Mouse (Mus musculus) heart, embryonic 15.5 days (tissue): ENCODE measurements around the gene Sdf2l1. TPM values are rescaled to one million over a fixed set of nuclear protein-coding genes. Genes with fewer than 3 reads are reported as not detected.
"Not testable (repeated sequence)": the region's sequence is repeated elsewhere in the genome, so short reads cannot be mapped to it uniquely, and the experiment has no call there.

Experiments
- ATAC-seq: fragments of 200-750 bp; cut with Nextera tagmentation; replicated peaks from 2 replicates; pipeline ENCODE4 v1.8.0; 2017; ENCODE audit warnings: low read depth, moderate TSS enrichment; ENCODE audit not compliant: insufficient number of reproducible peaks, insufficient read depth, low FRiP score
- H3K27ac ChIP-seq: fragments of 300-500 bp; sonication (generic); 2 replicates; pipeline ENCODE4 v1.5.1; 2015; ENCODE audit warnings: mild to moderate bottlenecking, inconsistent platforms
- H3K27me3 ChIP-seq: fragments of 300-500 bp; sonication (generic); 2 replicates; pipeline ENCODE4 v1.6.1; 2015; ENCODE audit warnings: inconsistent platforms
- H3K36me3 ChIP-seq: fragments of 300-500 bp; sonication (generic); 2 replicates; pipeline ENCODE4 v1.6.1; 2015; ENCODE audit warnings: mild to moderate bottlenecking, inconsistent platforms
- H3K4me1 ChIP-seq: fragments of 300-500 bp; sonication (generic); replicated peaks from 2 replicates; pipeline ENCODE4 v1.6.1; 2015; ENCODE audit warnings: inconsistent platforms
- H3K4me2 ChIP-seq: fragments of 300-500 bp; sonication (generic); 2 replicates; pipeline ENCODE4 v1.6.1; 2015; ENCODE audit warnings: inconsistent platforms, mild to moderate bottlenecking, moderate library complexity
- H3K4me3 ChIP-seq: fragments of 300-500 bp; sonication (generic); 2 replicates; pipeline ENCODE4 v1.5.1; 2015; ENCODE audit warnings: mild to moderate bottlenecking, inconsistent platforms
- H3K9ac ChIP-seq: fragments of 300-500 bp; sonication (generic); 2 replicates; pipeline ENCODE4 v1.6.1; 2015; ENCODE audit warnings: mild to moderate bottlenecking, inconsistent platforms
- H3K9me3 ChIP-seq: fragments of 300-500 bp; sonication (generic); replicated peaks from 2 replicates; pipeline ENCODE4 v1.6.1; 2016; ENCODE audit warnings: inconsistent platforms
- WGBS: fragments of 180-500 bp; shearing (Covaris S2); methylation state at CpG from one replicate; pipeline ENCODE4 v1.1.7; 2015; ENCODE audit warnings: mixed read lengths; 5-methylcytosine and 5-hydroxymethylcytosine counted together
- polyA plus RNA-seq: library from polyadenylated mRNA; unstranded; fragments of >200 nt; fragmentation: Nextera tagmentation; extraction: Ambion mirVana; gene quantifications from 2 replicates; pipeline ENCODE4 v1.2.1, GENCODE M21; 2015

Gene Sdf2l1
- 41.7 and 58.8 TPM in 2 replicates for polyA plus RNA-seq

DNA sequence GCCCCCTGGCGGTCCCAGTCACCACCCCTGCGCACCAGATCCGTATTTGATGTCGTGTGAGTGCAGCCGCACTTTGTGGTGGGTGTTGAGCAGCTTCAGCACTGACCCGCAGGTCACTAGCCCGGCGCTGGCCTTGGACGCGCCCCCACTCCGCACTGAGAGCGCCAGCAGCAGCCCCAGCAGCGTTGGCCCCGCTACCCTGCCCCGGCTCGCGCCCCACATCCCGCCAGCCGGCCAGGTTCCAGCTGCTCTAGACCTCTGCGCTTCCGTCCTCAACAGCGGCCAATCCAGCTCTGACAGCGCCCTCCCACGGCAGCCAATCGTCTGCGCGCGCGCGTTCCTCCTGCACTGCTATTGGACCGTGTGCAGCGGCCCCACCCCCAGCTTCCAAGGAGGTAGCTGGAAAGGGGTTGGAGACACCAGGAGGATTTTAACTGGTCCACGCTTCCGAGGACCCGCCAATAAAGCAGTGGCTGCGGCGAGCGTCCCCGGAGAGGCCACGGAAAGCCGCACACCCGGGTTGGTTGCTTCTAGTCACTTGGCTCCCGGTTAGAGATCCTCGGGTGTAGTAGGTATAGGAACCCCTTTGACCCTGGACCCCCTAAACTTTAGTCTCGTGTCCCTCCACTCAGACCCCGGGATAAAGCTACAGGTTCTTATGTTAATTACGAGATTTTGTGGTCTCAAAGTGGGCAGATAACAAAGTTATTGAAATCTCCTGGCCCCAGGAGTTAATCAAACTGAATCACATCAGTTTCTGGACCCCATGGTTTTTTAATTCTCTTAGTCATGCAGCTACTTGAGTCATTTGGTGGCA lies at the start of gene Sdf2l1:
TSS of gene Sdf2l1 (minus strand) at position 295 of the 817 bp plus-strand sequence.
- peaks cover 15% of the 10 kb centered on the region for H3K4me1 ChIP-seq
- peak within 1 kb of the TSS; percentile 74 for H3K9ac ChIP-seq
- peak; percentile 97 for ATAC-seq
- peak within 1 kb of the TSS; percentile 98 for H3K4me2 ChIP-seq
- no peaks in the 10 kb centered on the region for H3K36me3 ChIP-seq
- WGBS = under 1% methylated on average over 47 of the region's 47 CpGs
- peak within 1 kb of the TSS; percentile 86 for H3K4me3 ChIP-seq
- H3K9me3 ChIP-seq = no peaks in the 10 kb centered on the region
- peak within 1 kb of the TSS; percentile 57 for H3K27ac ChIP-seq
- no peaks in the 10 kb centered on the region for H3K27me3 ChIP-seq

DNA sequence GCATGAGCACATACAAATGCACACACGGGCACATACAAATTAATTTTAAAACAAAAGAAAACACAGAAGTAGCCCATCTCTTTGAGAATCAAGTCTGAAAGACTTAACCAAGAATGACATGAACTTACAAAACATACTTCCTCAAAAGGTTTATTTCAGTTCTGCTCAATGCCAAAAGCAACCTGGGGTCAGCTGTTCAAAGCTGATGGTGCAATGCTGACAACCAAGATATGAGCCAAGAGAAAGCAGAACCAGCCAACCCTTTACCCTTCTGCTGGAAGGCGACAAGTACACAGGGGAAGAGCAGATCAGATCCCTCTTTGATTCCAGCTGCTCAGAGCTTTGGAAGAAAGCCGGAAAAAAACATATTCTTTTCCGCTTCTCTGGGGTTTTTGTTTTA lies 49.2 kb upstream of the Sdf2l1 start:
- H3K4me2 ChIP-seq = no peak overlapping the region
- H3K27me3 ChIP-seq = no peaks in the 10 kb centered on the region
- 61% methylated on average over 4 of the region's 4 CpGs for WGBS
- H3K27ac ChIP-seq = peak overlapping the region; percentile 1; the same call in 1 of the 2 replicates
- no peak overlapping the region for H3K9ac ChIP-seq
- H3K36me3 ChIP-seq = peaks cover 8% of the 10 kb centered on the region
- peaks cover 13% of the 10 kb centered on the region for H3K4me1 ChIP-seq
- no peak for ATAC-seq
- H3K4me3 ChIP-seq = no peak overlapping the region
- no peaks in the 10 kb centered on the region for H3K9me3 ChIP-seq

DNA sequence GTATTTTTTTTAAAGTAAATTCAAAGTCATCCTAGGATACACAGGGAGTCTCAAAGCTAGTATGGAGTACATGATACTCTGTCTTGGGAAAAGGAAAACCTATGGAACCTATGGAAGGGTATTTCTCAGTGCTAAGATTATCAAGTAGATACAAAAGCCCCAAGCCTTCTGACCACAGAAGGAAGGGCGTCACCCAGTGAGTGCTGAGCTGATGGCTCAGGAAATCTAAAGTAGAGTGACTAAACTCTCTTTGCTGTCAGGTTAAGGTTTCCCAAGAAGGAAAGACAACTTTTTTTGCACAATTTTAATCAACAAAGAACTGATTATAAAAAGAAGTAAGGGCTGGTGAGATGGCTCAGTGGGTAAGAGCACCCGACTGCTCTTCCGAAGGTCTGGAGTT lies 47.5 kb upstream of the Sdf2l1 start:
- peaks cover 13% of the 10 kb centered on the region; the same call in 1 of the 2 replicates for H3K4me1 ChIP-seq
- ATAC-seq = no peak
- H3K27ac ChIP-seq = no peak overlapping the region
- peaks cover 12% of the 10 kb centered on the region for H3K36me3 ChIP-seq
- no peak overlapping the region for H3K4me3 ChIP-seq
- WGBS = 96% methylated on average over 3 of the region's 3 CpGs
- no peaks in the 10 kb centered on the region for H3K27me3 ChIP-seq
- no peak overlapping the region for H3K4me2 ChIP-seq
- no peaks in the 10 kb centered on the region for H3K9me3 ChIP-seq
- no peak overlapping the region for H3K9ac ChIP-seq

DNA sequence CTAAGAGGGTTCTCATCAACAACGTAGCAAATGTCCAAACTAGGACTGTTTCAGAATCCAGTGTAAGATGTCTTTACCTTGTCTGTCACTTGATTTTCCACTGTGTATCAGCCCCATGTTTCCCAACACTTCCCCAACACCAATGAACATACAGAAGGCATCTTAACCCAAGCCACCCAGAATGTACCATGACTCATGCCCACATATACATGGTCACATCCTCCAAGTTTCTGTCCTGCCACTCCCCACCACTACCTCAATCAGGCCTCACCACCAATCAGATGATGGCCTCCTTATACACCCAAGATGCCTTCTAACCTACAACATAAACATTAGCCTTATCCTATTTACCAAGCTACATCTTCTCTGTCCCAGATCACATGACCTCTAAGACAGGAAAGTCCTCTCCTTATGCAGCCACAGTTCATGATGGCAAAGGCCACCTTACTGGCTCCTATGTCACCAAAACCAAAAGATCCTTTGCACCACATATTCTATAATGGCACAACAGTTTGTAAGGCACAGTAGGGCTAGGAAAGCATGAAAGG lies 45.5 kb upstream of the Sdf2l1 start:
- H3K27me3 ChIP-seq = no peaks in the 10 kb centered on the region
- H3K9ac ChIP-seq = no peak overlapping the region
- H3K27ac ChIP-seq = no peak overlapping the region
- H3K4me1 ChIP-seq = peaks cover 11% of the 10 kb centered on the region; the same call in 1 of the 2 replicates
- peaks cover 30% of the 10 kb centered on the region for H3K36me3 ChIP-seq
- H3K9me3 ChIP-seq = no peaks in the 10 kb centered on the region
- H3K4me3 ChIP-seq = no peak overlapping the region
- ATAC-seq = no peak
- WGBS = 96% methylated on average over 1 of the region's 1 CpGs
- H3K4me2 ChIP-seq = no peak overlapping the region

DNA sequence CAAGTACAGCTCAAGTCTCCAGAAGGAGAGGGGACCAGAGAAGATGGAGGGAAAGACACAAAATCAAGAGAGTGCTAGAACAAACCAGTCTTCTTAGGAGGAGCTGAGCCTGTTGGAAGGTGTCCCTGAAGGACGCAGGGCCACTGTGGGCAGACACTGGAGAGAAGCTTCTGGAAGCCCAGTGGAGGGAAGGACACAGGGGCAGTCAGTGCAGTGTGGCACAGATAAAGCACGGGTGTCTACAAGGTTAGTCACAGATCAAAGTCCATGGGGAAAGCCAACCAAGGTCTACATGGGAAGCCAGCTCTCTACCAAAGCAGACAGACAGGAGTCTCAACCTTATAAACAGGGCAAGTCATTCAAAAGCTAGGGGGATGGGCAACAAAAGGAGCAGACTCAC lies 43.6 kb upstream of the Sdf2l1 start:
- no peak overlapping the region for H3K4me3 ChIP-seq
- H3K9me3 ChIP-seq = no peaks in the 10 kb centered on the region
- peaks cover 5% of the 10 kb centered on the region; the same call in 1 of the 2 replicates for H3K4me1 ChIP-seq
- no peak for ATAC-seq
- peaks cover 39% of the 10 kb centered on the region for H3K36me3 ChIP-seq
- no peak overlapping the region for H3K27ac ChIP-seq
- 74% methylated on average over 2 of the region's 2 CpGs for WGBS
- no peak overlapping the region for H3K9ac ChIP-seq
- no peak overlapping the region for H3K4me2 ChIP-seq
- no peaks in the 10 kb centered on the region for H3K27me3 ChIP-seq

DNA sequence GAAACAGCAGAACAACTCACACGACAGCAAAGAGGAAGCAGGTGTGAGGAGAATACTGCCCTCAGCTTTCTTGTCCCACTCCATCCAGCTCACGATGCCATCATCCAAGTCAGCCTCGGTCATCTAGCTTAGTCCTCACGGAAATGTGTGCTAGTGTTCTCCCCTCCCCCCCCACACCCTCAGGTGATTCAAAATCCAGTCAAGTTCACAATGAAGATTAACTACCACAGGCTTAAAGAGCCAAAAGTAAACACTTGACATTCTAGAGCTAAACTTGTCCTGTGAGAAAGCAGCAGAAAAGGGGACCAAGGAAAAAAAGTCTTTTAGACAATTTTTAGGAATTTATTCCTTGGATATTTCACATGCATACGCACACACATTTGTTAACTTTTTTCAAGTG lies 35.9 kb upstream of the Sdf2l1 start:
- no peak overlapping the region for H3K4me2 ChIP-seq
- no peaks in the 10 kb centered on the region for H3K27me3 ChIP-seq
- 91% methylated on average over 5 of the region's 5 CpGs for WGBS
- peaks cover 39% of the 10 kb centered on the region for H3K36me3 ChIP-seq
- ATAC-seq = no peak
- H3K9ac ChIP-seq = no peak overlapping the region
- no peaks in the 10 kb centered on the region for H3K9me3 ChIP-seq
- no peak overlapping the region for H3K27ac ChIP-seq
- H3K4me1 ChIP-seq = no peaks in the 10 kb centered on the region
- H3K4me3 ChIP-seq = no peak overlapping the region

DNA sequence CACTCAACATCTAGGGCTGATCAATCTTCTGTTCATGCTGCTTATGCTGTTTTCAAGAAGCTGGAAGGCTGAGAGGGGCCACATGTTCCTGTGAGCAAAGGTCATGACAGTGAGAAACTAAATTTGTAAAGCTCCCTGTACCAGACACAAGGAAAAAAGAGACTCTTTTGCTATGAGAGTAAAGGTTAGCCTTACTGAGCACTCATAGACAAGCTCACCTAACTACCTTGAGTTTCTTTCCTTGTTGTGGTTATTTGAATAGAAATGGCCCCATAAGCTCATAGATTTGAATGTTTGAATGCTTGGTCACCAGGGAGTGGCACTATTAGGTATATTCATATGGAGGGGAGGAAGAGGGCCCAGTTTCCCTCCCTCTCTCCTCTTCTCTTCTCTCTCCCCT lies 35.0 kb upstream of the Sdf2l1 start:
- Histone ChIP-seq H3K27ac (no peak overlapping the region), H3K27me3 (no peaks in the 10 kb centered on the region), H3K9ac (no peak overlapping the region), H3K4me2 (no peak overlapping the region), H3K4me3 (no peak overlapping the region), H3K4me1 (no peaks in the 10 kb centered on the region), H3K36me3 (peaks cover 31% of the 10 kb centered on the region), H3K9me3 (no peaks in the 10 kb centered on the region)
- no peak for ATAC-seq

DNA sequence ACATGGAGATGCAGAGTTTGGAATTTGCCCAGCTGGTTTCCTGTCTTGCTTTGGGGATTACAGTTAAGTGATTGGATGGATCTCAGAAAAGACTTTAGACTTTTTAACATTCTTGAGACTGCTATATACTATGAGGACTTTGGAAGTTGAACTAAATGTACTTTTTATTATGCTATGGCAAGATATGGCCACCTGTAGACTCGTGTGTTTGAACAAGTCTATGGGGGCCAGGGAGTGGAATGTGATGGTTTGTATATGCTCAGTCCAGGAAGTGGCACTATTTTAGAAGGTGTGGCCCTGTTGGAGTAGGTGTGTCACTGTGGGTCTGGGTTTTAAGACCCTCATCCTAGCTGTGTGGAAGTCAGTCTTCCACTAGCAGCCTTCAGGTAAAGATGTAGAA lies 33.3 kb upstream of the Sdf2l1 start:
- WGBS = 89% methylated on average over 1 of the region's 1 CpGs
- H3K9ac ChIP-seq, H3K4me1 ChIP-seq, H3K4me2 ChIP-seq, H3K27me3 ChIP-seq, ATAC-seq, H3K27ac ChIP-seq, H3K9me3 ChIP-seq, H3K4me3 ChIP-seq: not testable (repeated sequence)
- peaks cover 27% of the 10 kb centered on the region for H3K36me3 ChIP-seq

DNA sequence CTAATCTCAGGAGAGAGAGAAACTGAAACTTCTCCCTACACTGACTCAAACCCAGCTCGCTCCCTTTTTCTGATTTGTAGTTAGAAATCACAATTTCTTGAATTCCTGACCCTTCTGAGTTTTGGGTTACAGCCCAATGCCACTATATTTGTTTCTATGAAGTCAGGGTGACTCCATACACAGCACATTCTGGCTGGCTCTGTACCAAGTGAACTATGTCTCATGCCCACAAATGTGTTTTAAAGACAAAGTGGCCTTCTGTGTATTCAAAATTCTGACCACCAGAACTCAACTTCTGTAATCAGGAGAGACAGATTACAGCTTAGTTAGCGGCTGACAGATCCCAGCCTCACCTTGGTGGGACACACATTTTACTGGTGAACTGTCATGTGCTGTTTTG lies 22.2 kb upstream of the Sdf2l1 start:
- Histone ChIP-seq H3K9me3 (no peaks in the 10 kb centered on the region), H3K9ac (no peak overlapping the region), H3K27ac (no peak overlapping the region; the same call in 1 of the 2 replicates), H3K4me2 (no peak overlapping the region), H3K36me3 (peaks cover 47% of the 10 kb centered on the region), H3K4me1 (no peaks in the 10 kb centered on the region), H3K27me3 (no peaks in the 10 kb centered on the region), H3K4me3 (no peak overlapping the region)
- WGBS = 78% methylated on average over 2 of the region's 2 CpGs
- ATAC-seq = no peak

DNA sequence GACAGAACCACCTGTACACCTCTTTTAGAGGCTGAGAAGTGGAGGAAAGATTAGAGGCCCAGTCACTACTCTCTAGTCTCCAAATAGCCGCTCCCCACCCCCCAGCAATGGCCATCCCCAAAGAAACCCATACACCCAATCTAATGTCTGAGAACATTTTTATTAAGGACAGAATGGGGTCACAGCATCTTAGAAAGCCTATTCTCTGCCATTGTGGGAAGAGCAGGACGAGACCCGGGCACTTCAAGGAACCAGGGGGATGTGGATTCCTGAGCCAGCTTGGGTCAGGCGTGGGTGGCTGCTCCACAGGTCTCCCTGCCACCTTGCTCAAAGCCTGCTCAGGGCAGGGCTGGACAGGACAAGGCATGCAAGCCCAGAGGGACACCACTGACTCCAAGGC lies 19.7 kb upstream of the Sdf2l1 start:
- H3K4me2 ChIP-seq = no peak overlapping the region
- H3K9me3 ChIP-seq = no peaks in the 10 kb centered on the region
- H3K9ac ChIP-seq = no peak overlapping the region
- 92% methylated on average over 4 of the region's 4 CpGs for WGBS
- H3K27ac ChIP-seq = no peak overlapping the region
- H3K36me3 ChIP-seq = peaks cover 25% of the 10 kb centered on the region
- ATAC-seq = no peak
- peaks cover 15% of the 10 kb centered on the region for H3K4me1 ChIP-seq
- no peak overlapping the region for H3K4me3 ChIP-seq
- H3K27me3 ChIP-seq = 0 out of 2 replicates have a peak, but pooled peaks cover 3% of the 10 kb centered on the region

DNA sequence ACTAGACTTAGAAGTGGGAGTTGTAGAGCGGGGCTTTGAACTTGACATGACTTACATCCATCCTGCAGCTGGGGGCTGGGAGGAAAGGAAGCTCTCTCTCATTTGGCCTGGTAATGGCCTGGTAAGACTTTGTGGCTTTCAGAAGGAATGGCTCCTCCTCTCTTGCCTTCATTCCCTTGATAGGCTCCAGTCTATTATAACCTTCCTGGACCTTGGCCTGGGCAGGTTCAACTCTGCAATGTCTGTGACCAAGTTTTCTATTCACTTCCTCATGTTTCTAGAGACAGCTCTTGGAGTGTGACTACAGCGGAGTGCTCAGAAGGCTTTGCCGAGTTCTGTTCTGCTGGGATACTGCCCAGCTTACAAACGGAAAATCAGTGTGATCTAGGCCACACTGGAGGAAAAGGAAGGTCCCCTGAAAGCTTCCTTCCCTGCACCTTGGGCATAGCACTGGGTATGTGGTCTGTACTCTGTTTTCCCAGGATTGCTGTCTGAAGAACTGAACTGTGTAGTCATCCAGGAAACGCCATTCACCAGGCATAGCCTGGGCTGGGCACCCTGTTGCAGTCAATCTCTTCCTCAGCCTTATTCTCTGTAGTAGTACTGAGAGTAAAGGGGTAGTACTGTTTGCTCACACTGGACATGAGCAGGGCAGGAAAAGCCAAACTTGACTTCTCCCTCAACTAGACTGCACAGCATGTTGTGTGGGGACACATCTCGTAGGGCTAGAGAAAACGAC lies 18.5 kb upstream of the Sdf2l1 start:
- no peak overlapping the region for H3K4me3 ChIP-seq
- ATAC-seq = no peak
- H3K27me3 ChIP-seq = 0 out of 2 replicates have a peak, but pooled peaks cover 3% of the 10 kb centered on the region
- H3K27ac ChIP-seq = no peak overlapping the region
- WGBS = 83% methylated on average over 7 of the region's 7 CpGs
- no peak overlapping the region for H3K9ac ChIP-seq
- no peak overlapping the region for H3K4me2 ChIP-seq
- H3K9me3 ChIP-seq = no peaks in the 10 kb centered on the region
- H3K4me1 ChIP-seq = peaks cover 16% of the 10 kb centered on the region
- peaks cover 25% of the 10 kb centered on the region for H3K36me3 ChIP-seq
